15 mouse cellular contexts compared by ENCODE assay signal in genomic region chr19:5821847-5822173, GRCm38 (mm10). TPM values are rescaled to one million over a fixed set of nuclear protein-coding genes. Genes with fewer than 3 reads are reported as not detected.
DNase-seq lines count a peak whose midpoint lies in the region; ATAC-seq and TF ChIP-seq lines count a peak whose summit lies in the region.
"Had no signal": no experiment of that assay in that cellular context is flagged by ENCODE, and none has a peak within 500 bp of the region (broad histone marks: within the 10 kb centered on the region; RNA-seq: fewer than 3 reads in every experiment).

No protein-coding gene starts in this region.

- peak overlapping the region; percentile 36 for H3K4me3 ChIP-seq in heart, embryonic 13.5 days
- no peak overlapping the region for H3K4me3 ChIP-seq in layer of hippocampus, adult 2 months
- no peak overlapping the region for H3K4me3 ChIP-seq in embryonic facial prominence, embryonic 13.5 days
- peak overlapping the region; percentile 1; the same call in 1 of the 2 replicates for H3K4me3 ChIP-seq in limb, embryonic 10.5 days

- no peak for DNase-seq in heart, adult 9 months (ENCODE audit: low spot score in 2 of 2)
- DNase-seq in layer of hippocampus, adult 2 months (ENCODE audit: low spot score in 2 of 2), result no peak
- no peak for DNase-seq in layer of hippocampus, adult 9-11 months
- no peak for DNase-seq in limb, embryonic 10.5 days (ENCODE audit: low spot score)
- DNase-seq in testis, postnatal 10 days (ENCODE audit: low spot score), result no peak
- DNase-seq in right cerebral cortex, adult 18-20 months, result no peak
- DNase-seq: cerebellum, adult 8-10 months; gastrocnemius, postnatal 10 days; lung, postnatal 10 days had no signal

- no peaks in the 10 kb centered on the region for H3K27me3 ChIP-seq in heart, embryonic 13.5 days (replicated peaks)
- H3K27me3 ChIP-seq in embryonic facial prominence, embryonic 13.5 days, result no peaks in the 10 kb centered on the region
- no peaks in the 10 kb centered on the region for H3K27me3 ChIP-seq in limb, embryonic 10.5 days (ENCODE audit: low read depth, poor library complexity, severe bottlenecking)

- H3K4me1 ChIP-seq in heart, embryonic 13.5 days, result peaks cover 78% of the 10 kb centered on the region
- H3K4me1 ChIP-seq in embryonic facial prominence, embryonic 13.5 days, result peaks cover 48% of the 10 kb centered on the region
- peaks cover 51% of the 10 kb centered on the region for H3K4me1 ChIP-seq in limb, embryonic 10.5 days

- TF ChIP-seq CTCF in layer of hippocampus, adult 2 months (conservative IDR thresholded peaks at IDR 0.05), result no peak

- H3K9me3 ChIP-seq in heart, embryonic 13.5 days, result no peaks in the 10 kb centered on the region
- no peaks in the 10 kb centered on the region for H3K9me3 ChIP-seq in embryonic facial prominence, embryonic 13.5 days
- no peaks in the 10 kb centered on the region for H3K9me3 ChIP-seq in limb, embryonic 10.5 days (replicated peaks)

- WGBS in heart, embryonic 13.5 days, result 59% methylated on average over 5 of the region's 5 CpGs
- WGBS in embryonic facial prominence, embryonic 13.5 days, result 58% methylated on average over 5 of the region's 5 CpGs
- WGBS in limb, embryonic 10.5 days, result 63% methylated on average over 5 of the region's 5 CpGs

- H3K36me3 ChIP-seq in heart, embryonic 13.5 days, result no peaks in the 10 kb centered on the region
- H3K36me3 ChIP-seq in embryonic facial prominence, embryonic 13.5 days, result no peaks in the 10 kb centered on the region
- no peaks in the 10 kb centered on the region for H3K36me3 ChIP-seq in limb, embryonic 10.5 days

- peak overlapping the region; percentile 75 for H3K9ac ChIP-seq in heart, embryonic 13.5 days
- no peak overlapping the region for H3K9ac ChIP-seq in embryonic facial prominence, embryonic 13.5 days

- peak overlapping the region; percentile 89 for H3K27ac ChIP-seq in heart, embryonic 13.5 days (replicated peaks)
- H3K27ac ChIP-seq in layer of hippocampus, adult 2 months, result peak overlapping the region; percentile 83
- H3K27ac ChIP-seq in embryonic facial prominence, embryonic 13.5 days, result 0 out of 2 replicates have a peak overlapping the region, but pooled peaks have one; percentile 58
- H3K27ac ChIP-seq in limb, embryonic 10.5 days, result peak overlapping the region; percentile 78

- H3K4me2 ChIP-seq in heart, embryonic 13.5 days, result peak overlapping the region; percentile 61
- peak overlapping the region; percentile 26 for H3K4me2 ChIP-seq in embryonic facial prominence, embryonic 13.5 days
- H3K4me2 ChIP-seq: midbrain, embryonic 11.5 days had no signal

- ATAC-seq in heart, embryonic 13.5 days (ENCODE audit: extremely low read depth, insufficient number of reproducible peaks, low FRiP score, low TSS enrichment), result no peak
- ATAC-seq in embryonic facial prominence, embryonic 13.5 days (ENCODE audit: insufficient number of reproducible peaks, insufficient read depth, low FRiP score, low TSS enrichment, low read depth), result no peak
- ATAC-seq: activated CD4-positive, CD25-positive, alpha-beta regulatory T cell, adult 4 months; CD4-positive, CD25-positive, alpha-beta regulatory T cell, adult 4 months; forebrain, embryonic 14.5 days had no signal

RNA-seq across cellular contexts. Expression of gene Scyl1, which starts 50.6 kb away (rescaled TPM):
- polyA plus RNA-seq in heart, embryonic 13.5 days (2015; fragmentation: Nextera tagmentation; extraction: Ambion mirVana), result 55.8 and 59.6 TPM in 2 replicates
- 10 to 100 TPM; 74.1 to 80.9 TPM for total RNA-seq in layer of hippocampus, adult 2 months (2021)
- 73.0 and 75.3 TPM in 2 replicates for polyA plus RNA-seq in embryonic facial prominence, embryonic 13.5 days (2015; fragmentation: Nextera tagmentation; extraction: Ambion mirVana)
- 71.6 and 78.5 TPM in 2 replicates for polyA plus RNA-seq in limb, embryonic 10.5 days (2016; fragmentation: Nextera tagmentation; extraction: Ambion mirVana)

RNA-seq across cellular contexts. Expression of gene Frmd8, which starts 53.3 kb away (rescaled TPM):
- 27.4 and 29.0 TPM in 2 replicates for polyA plus RNA-seq in heart, embryonic 13.5 days (2015; fragmentation: Nextera tagmentation; extraction: Ambion mirVana)
- 10 to 100 TPM in 1 of 2 experiments, 1 to 10 TPM in 1; 9.5 to 10.6 TPM for total RNA-seq in layer of hippocampus, adult 2 months (2021)
- polyA plus RNA-seq in embryonic facial prominence, embryonic 13.5 days (2015; fragmentation: Nextera tagmentation; extraction: Ambion mirVana), result 30.6 and 34.0 TPM in 2 replicates
- 43.5 and 48.7 TPM in 2 replicates for polyA plus RNA-seq in limb, embryonic 10.5 days (2016; fragmentation: Nextera tagmentation; extraction: Ambion mirVana)

RNA-seq across cellular contexts. Expression of gene Slc25a45, which starts 55.8 kb away (rescaled TPM):
- 3.7 and 4.2 TPM in 2 replicates for polyA plus RNA-seq in heart, embryonic 13.5 days (2015; fragmentation: Nextera tagmentation; extraction: Ambion mirVana)
- total RNA-seq in layer of hippocampus, adult 2 months (2021), result 1 to 10 TPM; 3.5 to 3.6 TPM
- polyA plus RNA-seq in embryonic facial prominence, embryonic 13.5 days (2015; fragmentation: Nextera tagmentation; extraction: Ambion mirVana), result 3.1 and 4.5 TPM in 2 replicates
- polyA plus RNA-seq in limb, embryonic 10.5 days (2016; fragmentation: Nextera tagmentation; extraction: Ambion mirVana), result 1.8 TPM in 2 replicates

Comparison
In these comparisons a context has a peak if more than half of its experiments do, and no peak if none do; other contexts are left out.
1. H3K4me3 ChIP-seq: peak in heart, embryonic 13.5 days (single experiment) and limb, embryonic 10.5 days (single experiment); none in layer of hippocampus, adult 2 months (single experiment) and embryonic facial prominence, embryonic 13.5 days (single experiment).
2. Peak in every context shown above with its lines, with median percentiles within 50 percentile points of each other: H3K27ac ChIP-seq.